Mouse (Mus musculus) stomach, postnatal 0 days (tissue): ENCODE measurements at regions not wholly inside any gene's neighbourhood (a gene's known extent, or its start where the extent isn't known, plus 50 kb on each side); places are given as distances from the start of the nearest gene placed in this dataset.

ENCODE experiments used
- CTCF ChIP-seq: IDR thresholded peaks from 2 replicates; pipeline ENCODE4 v1.5.1; 2016; ENCODE audit warnings: antibody characterized with exemption, low read depth, mild to moderate bottlenecking, moderate library complexity
- EP300 ChIP-seq: optimal IDR thresholded peaks from 2 replicates; pipeline ENCODE3; 2016; ENCODE audit warnings: antibody characterized with exemption

- TF ChIP-seq CTCF, result no peak
- TF ChIP-seq EP300, result no peak
Observed at GRCm38 (mm10) chr7:64005765-64006164, 67.0 kb upstream of the Klf13 start.
